9 mouse cellular contexts compared by ENCODE assay signal in genomic region chr10:7393143-7394035, GRCm38 (mm10).
DNase-seq lines count a peak whose midpoint lies in the region; ATAC-seq lines count a peak whose summit lies in the region.
"Had no signal": no experiment of that assay in that cellular context is flagged by ENCODE, and none has a peak within 500 bp of the region (broad histone marks: within the 10 kb centered on the region; RNA-seq: fewer than 3 reads in every experiment).

No protein-coding gene starts in this region.

- peak; percentile 29; the same call in 1 of the 2 replicates for ATAC-seq in heart, embryonic 12.5 days (ENCODE audit: insufficient number of reproducible peaks, low FRiP score)
- no peak for ATAC-seq in embryonic facial prominence, embryonic 11.5 days (replicated peaks; ENCODE audit: insufficient number of reproducible peaks, low FRiP score, low TSS enrichment, low read depth)
- ATAC-seq in kidney, embryonic 14.5 days (ENCODE audit: low FRiP score, low TSS enrichment): peak; percentile 43; the same call in 1 of the 2 replicates
- no peak for ATAC-seq in midbrain, embryonic 16.5 days

- H3K27me3 ChIP-seq in heart, embryonic 12.5 days (replicated peaks): peaks cover 20% of the 10 kb centered on the region
- H3K27me3 ChIP-seq in embryonic facial prominence, embryonic 11.5 days (ENCODE audit: control insufficient read depth, insufficient read depth, low read length): peaks cover 13% of the 10 kb centered on the region
- H3K27me3 ChIP-seq in kidney, embryonic 14.5 days (ENCODE audit: control insufficient read depth, insufficient read depth, low read length): peaks cover 20% of the 10 kb centered on the region
- peaks cover 17% of the 10 kb centered on the region for H3K27me3 ChIP-seq in midbrain, embryonic 16.5 days (ENCODE audit: control insufficient read depth, insufficient read depth, low read depth, low read length)

- H3K9me3 ChIP-seq in heart, embryonic 12.5 days (replicated peaks): no peaks in the 10 kb centered on the region
- no peaks in the 10 kb centered on the region for H3K9me3 ChIP-seq in embryonic facial prominence, embryonic 11.5 days (replicated peaks; ENCODE audit: control insufficient read depth, low read length)
- no peaks in the 10 kb centered on the region for H3K9me3 ChIP-seq in kidney, embryonic 14.5 days (ENCODE audit: control insufficient read depth, low read length)
- no peaks in the 10 kb centered on the region for H3K9me3 ChIP-seq in midbrain, embryonic 16.5 days (replicated peaks; ENCODE audit: control insufficient read depth, low read length, poor library complexity, severe bottlenecking)

- WGBS in heart, embryonic 12.5 days: 7% methylated on average over 55 of the region's 55 CpGs
- 6% methylated on average over 55 of the region's 55 CpGs for WGBS in embryonic facial prominence, embryonic 11.5 days
- 8% methylated on average over 55 of the region's 55 CpGs for WGBS in kidney, embryonic 14.5 days
- 7% methylated on average over 54 of the region's 55 CpGs for WGBS in midbrain, embryonic 16.5 days

- peak overlapping the region; percentile 100 for H3K4me2 ChIP-seq in heart, embryonic 12.5 days
- H3K4me2 ChIP-seq in embryonic facial prominence, embryonic 11.5 days (ENCODE audit: low read depth, low read length): peak overlapping the region; percentile 55
- H3K4me2 ChIP-seq in kidney, embryonic 14.5 days (replicated peaks; ENCODE audit: low read depth, low read length): peak overlapping the region; percentile 99
- peak overlapping the region; percentile 77 for H3K4me2 ChIP-seq in midbrain, embryonic 16.5 days (ENCODE audit: low read length)

- H3K27ac ChIP-seq in heart, embryonic 12.5 days (ENCODE audit: poor library complexity, severe bottlenecking): no peak overlapping the region
- H3K27ac ChIP-seq in embryonic facial prominence, embryonic 11.5 days (replicated peaks; ENCODE audit: low read depth, low read length): no peak overlapping the region
- H3K27ac ChIP-seq in kidney, embryonic 14.5 days (ENCODE audit: low read depth, low read length): no peak overlapping the region
- no peak overlapping the region for H3K27ac ChIP-seq in midbrain, embryonic 16.5 days (ENCODE audit: low read length)

- H3K36me3 ChIP-seq in heart, embryonic 12.5 days: no peaks in the 10 kb centered on the region
- no peaks in the 10 kb centered on the region for H3K36me3 ChIP-seq in embryonic facial prominence, embryonic 11.5 days (replicated peaks; ENCODE audit: control insufficient read depth, insufficient read depth, low read depth, low read length)
- no peaks in the 10 kb centered on the region for H3K36me3 ChIP-seq in kidney, embryonic 14.5 days (ENCODE audit: control insufficient read depth, insufficient read depth, low read length)
- no peaks in the 10 kb centered on the region for H3K36me3 ChIP-seq in midbrain, embryonic 16.5 days (ENCODE audit: control insufficient read depth, insufficient read depth, low read length)
- H3K36me3 ChIP-seq: G1E had no signal

- H3K4me3 ChIP-seq in heart, embryonic 12.5 days: peak overlapping the region; percentile 54
- peak overlapping the region; percentile 50 for H3K4me3 ChIP-seq in embryonic facial prominence, embryonic 11.5 days (ENCODE audit: low read depth, low read length)
- peak overlapping the region; percentile 57 for H3K4me3 ChIP-seq in kidney, embryonic 14.5 days (ENCODE audit: low read length)
- peak overlapping the region; percentile 47 for H3K4me3 ChIP-seq in midbrain, embryonic 16.5 days (ENCODE audit: low read depth, low read length)

- H3K4me1 ChIP-seq in heart, embryonic 12.5 days (replicated peaks): peaks cover 9% of the 10 kb centered on the region
- peaks cover 3% of the 10 kb centered on the region for H3K4me1 ChIP-seq in embryonic facial prominence, embryonic 11.5 days (ENCODE audit: control insufficient read depth, insufficient read depth, low read length)
- H3K4me1 ChIP-seq in kidney, embryonic 14.5 days (ENCODE audit: control insufficient read depth, insufficient read depth, low read length): peaks cover 5% of the 10 kb centered on the region; the same call in 1 of the 2 replicates
- peaks cover 19% of the 10 kb centered on the region for H3K4me1 ChIP-seq in midbrain, embryonic 16.5 days (ENCODE audit: control insufficient read depth, insufficient read depth, low read length)

- peak overlapping the region; percentile 57 for H3K9ac ChIP-seq in heart, embryonic 12.5 days
- H3K9ac ChIP-seq in embryonic facial prominence, embryonic 11.5 days (replicated peaks; ENCODE audit: low read length): no peak overlapping the region
- H3K9ac ChIP-seq in kidney, embryonic 14.5 days (ENCODE audit: low read depth, low read length): 0 out of 2 replicates have a peak overlapping the region, but pooled peaks have one; percentile 23
- no peak overlapping the region for H3K9ac ChIP-seq in midbrain, embryonic 16.5 days (ENCODE audit: low read depth, low read length)

- DNase-seq in heart, adult 11 months: no peak
- peak; percentile 11 for DNase-seq in embryonic facial prominence, embryonic 11.5 days (ENCODE audit: low spot score)
- DNase-seq in gastrocnemius, adult 18-20 months (ENCODE audit: low spot score): no peak
- no peak for DNase-seq in ovary, adult 18-20 months (ENCODE audit: low spot score)
- no peak for DNase-seq in gastrocnemius, adult 8-10 months (ENCODE audit: low spot score in 2 of 2)

Comparison
In these comparisons a context has a peak if more than half of its experiments do, and no peak if none do; other contexts are left out.
1. ATAC-seq: peak in heart, embryonic 12.5 days (single experiment) and kidney, embryonic 14.5 days (single experiment); none in embryonic facial prominence, embryonic 11.5 days (single experiment) and midbrain, embryonic 16.5 days (single experiment).
2. H3K9ac ChIP-seq: peak in heart, embryonic 12.5 days (single experiment) and kidney, embryonic 14.5 days (single experiment); none in embryonic facial prominence, embryonic 11.5 days (single experiment) and midbrain, embryonic 16.5 days (single experiment).
3. Peak in every context shown above with its lines, with median percentiles within 50 percentile points of each other: H3K4me2 ChIP-seq and H3K4me3 ChIP-seq.